ENCODE assay signal across 24 mouse cellular contexts in genomic region chr14:86297991-86298390, GRCm38 (mm10).
A peak's percentile ranks its signal among the peaks of the same experiment; 100 is the strongest.
DNase-seq lines count a peak whose midpoint lies in the region; ATAC-seq and TF ChIP-seq lines count a peak whose summit lies in the region.
"Had no signal": no experiment of that assay in that cellular context is flagged by ENCODE, and none has a peak within 500 bp of the region (broad histone marks: within the 10 kb centered on the region; RNA-seq: fewer than 3 reads in every experiment).

No protein-coding gene starts in this region.

- no peaks in the 10 kb centered on the region for H3K9me3 ChIP-seq in kidney, embryonic 16.5 days (ENCODE audit: low read length)
- H3K9me3 ChIP-seq in kidney, embryonic 14.5 days (ENCODE audit: control insufficient read depth, low read length): 0 out of 2 replicates have a peak, but pooled peaks cover 3% of the 10 kb centered on the region
- no peaks in the 10 kb centered on the region for H3K9me3 ChIP-seq in midbrain, embryonic 15.5 days
- H3K9me3 ChIP-seq: embryonic facial prominence, embryonic 15.5 days; forebrain, embryonic 10.5 days; forebrain, embryonic 12.5 days had no signal

- no peak overlapping the region for H3K27ac ChIP-seq in kidney, adult 2 months (ENCODE audit: insufficient read depth, low read depth, low read length)
- H3K27ac ChIP-seq in kidney, embryonic 16.5 days (ENCODE audit: low read length): no peak overlapping the region
- no peak overlapping the region for H3K27ac ChIP-seq in kidney, embryonic 14.5 days (ENCODE audit: low read depth, low read length)
- no peak overlapping the region for H3K27ac ChIP-seq in midbrain, embryonic 15.5 days
- H3K27ac ChIP-seq: embryonic facial prominence, embryonic 13.5 days; embryonic facial prominence, embryonic 15.5 days; forebrain, embryonic 10.5 days; forebrain, embryonic 12.5 days had no signal

- 23% methylated on average over 2 of the region's 2 CpGs for WGBS in kidney, adult 2 months
- 53% methylated on average over 2 of the region's 2 CpGs for WGBS in kidney, embryonic 16.5 days
- 55% methylated on average over 2 of the region's 2 CpGs for WGBS in kidney, embryonic 14.5 days
- 51% methylated on average over 2 of the region's 2 CpGs for WGBS in midbrain, embryonic 15.5 days

- peak; percentile 82 for DNase-seq in kidney, adult 2 months
- DNase-seq in kidney, adult 9 months: peak; percentile 65
- DNase-seq in kidney, postnatal 14 days: peak; percentile 24
- DNase-seq in kidney, postnatal 36 days: peak; percentile 35 to 53
- no peak for DNase-seq in left cerebral cortex, adult 11 months (ENCODE audit: low spot score)
- DNase-seq: adrenal gland, adult 2 months; adrenal gland, postnatal 10 days; adrenal gland, postnatal 25 days; cerebellum, adult 11 months; cerebellum, adult 18-20 months; cerebellum, adult 8-10 months; cerebellum, adult 9-11 months; cerebellum, postnatal 14 days; cerebellum, postnatal 36 days; embryo, embryonic 11 days had no signal

- no peak overlapping the region for H3K4me2 ChIP-seq in kidney, embryonic 16.5 days (replicated peaks; ENCODE audit: low read depth, low read length)
- no peak overlapping the region for H3K4me2 ChIP-seq in kidney, embryonic 14.5 days (replicated peaks; ENCODE audit: low read depth, low read length)
- H3K4me2 ChIP-seq in midbrain, embryonic 15.5 days: no peak overlapping the region
- H3K4me2 ChIP-seq: embryonic facial prominence, embryonic 13.5 days; embryonic facial prominence, embryonic 15.5 days; forebrain, embryonic 12.5 days had no signal

- no peak overlapping the region for H3K4me3 ChIP-seq in kidney, adult 2 months (ENCODE audit: insufficient read depth, low read depth, low read length)
- no peak overlapping the region for H3K4me3 ChIP-seq in kidney, embryonic 16.5 days (ENCODE audit: low read length)
- no peak overlapping the region for H3K4me3 ChIP-seq in kidney, embryonic 14.5 days (ENCODE audit: low read length)
- H3K4me3 ChIP-seq in midbrain, embryonic 15.5 days: no peak overlapping the region
- H3K4me3 ChIP-seq: embryonic facial prominence, embryonic 13.5 days; embryonic facial prominence, embryonic 15.5 days; erythroblast, embryonic 14.5 days; forebrain, embryonic 10.5 days; forebrain, embryonic 12.5 days had no signal

- TF ChIP-seq CTCF in kidney, adult 2 months (conservative IDR thresholded peaks at IDR 0.05; ENCODE audit: insufficient read depth, insufficient read length, low read depth, low read length): no peak

- no peaks in the 10 kb centered on the region; the same call in 1 of the 2 replicates for H3K27me3 ChIP-seq in kidney, adult 2 months (replicated peaks; ENCODE audit: control insufficient read depth, insufficient read depth, low read length)
- no peaks in the 10 kb centered on the region for H3K27me3 ChIP-seq in kidney, embryonic 16.5 days (ENCODE audit: insufficient read depth, low read length)
- no peaks in the 10 kb centered on the region for H3K27me3 ChIP-seq in kidney, embryonic 14.5 days (ENCODE audit: control insufficient read depth, insufficient read depth, low read length)
- H3K27me3 ChIP-seq in midbrain, embryonic 15.5 days (replicated peaks): no peaks in the 10 kb centered on the region
- H3K27me3 ChIP-seq: embryonic facial prominence, embryonic 13.5 days; embryonic facial prominence, embryonic 15.5 days; forebrain, embryonic 12.5 days had no signal

- no peak for TF ChIP-seq POLR2A in kidney, adult 2 months (IDR thresholded peaks at IDR 0.05; ENCODE audit: low read depth, low read length)

- no peak overlapping the region for H3K9ac ChIP-seq in kidney, embryonic 16.5 days (replicated peaks; ENCODE audit: low read length)
- no peak overlapping the region for H3K9ac ChIP-seq in kidney, embryonic 14.5 days (ENCODE audit: low read depth, low read length)
- H3K9ac ChIP-seq in midbrain, embryonic 15.5 days: no peak overlapping the region
- H3K9ac ChIP-seq: embryonic facial prominence, embryonic 13.5 days; embryonic facial prominence, embryonic 15.5 days; forebrain, embryonic 12.5 days had no signal

- H3K4me1 ChIP-seq in kidney, adult 2 months (ENCODE audit: control insufficient read depth, insufficient read depth, low read length): peaks cover 11% of the 10 kb centered on the region
- H3K4me1 ChIP-seq in kidney, embryonic 16.5 days (ENCODE audit: insufficient read depth, low read length): no peaks in the 10 kb centered on the region
- no peaks in the 10 kb centered on the region for H3K4me1 ChIP-seq in kidney, embryonic 14.5 days (ENCODE audit: control insufficient read depth, insufficient read depth, low read length)
- no peaks in the 10 kb centered on the region for H3K4me1 ChIP-seq in midbrain, embryonic 15.5 days
- H3K4me1 ChIP-seq: embryonic facial prominence, embryonic 15.5 days; forebrain, embryonic 12.5 days had no signal

- no peaks in the 10 kb centered on the region for H3K36me3 ChIP-seq in kidney, adult 2 months (ENCODE audit: control insufficient read depth, insufficient read depth, low read length)
- no peaks in the 10 kb centered on the region for H3K36me3 ChIP-seq in kidney, embryonic 16.5 days (ENCODE audit: insufficient read depth, low read length)
- H3K36me3 ChIP-seq in kidney, embryonic 14.5 days (ENCODE audit: control insufficient read depth, insufficient read depth, low read length): no peaks in the 10 kb centered on the region
- H3K36me3 ChIP-seq in midbrain, embryonic 15.5 days (replicated peaks): no peaks in the 10 kb centered on the region
- H3K36me3 ChIP-seq: embryonic facial prominence, embryonic 13.5 days; embryonic facial prominence, embryonic 15.5 days; forebrain, embryonic 10.5 days; forebrain, embryonic 12.5 days had no signal

- no peak for ATAC-seq in kidney, embryonic 16.5 days (ENCODE audit: low FRiP score, low TSS enrichment)
- no peak for ATAC-seq in kidney, embryonic 14.5 days (ENCODE audit: low FRiP score, low TSS enrichment)
- no peak for ATAC-seq in midbrain, embryonic 15.5 days (replicated peaks)
- ATAC-seq: forebrain, embryonic 14.5 days had no signal
